Mouse (Mus musculus): ENCODE data around the gene Gm37240. TPM values are rescaled to one million over a fixed set of nuclear protein-coding genes. Genes with fewer than 3 reads are reported as not detected.

Gm37240 gene
- polyA plus RNA-seq, 1 experiment from 2014 or later = 13.4 TPM

- 75% methylated on average over 3 of the region's 3 CpGs for WGBS
- no peak overlapping the region for H3K4me3 ChIP-seq (ENCODE audit: low read depth, low read length)
- DNase-seq (ENCODE audit: low spot score) (no peak), ATAC-seq (ENCODE audit: low read depth) (no peak)
- H3K27me3 ChIP-seq (replicated peaks; ENCODE audit: control insufficient read depth, insufficient read depth, low read length) = no peaks in the 10 kb centered on the region
- H3K4me1 ChIP-seq (ENCODE audit: control insufficient read depth, insufficient read depth, low read length) = no peaks in the 10 kb centered on the region
- H3K9ac ChIP-seq (ENCODE audit: low read depth, low read length) = no peak overlapping the region
- no peak overlapping the region for H3K4me2 ChIP-seq (ENCODE audit: low read depth, low read length)
- H3K36me3 ChIP-seq (ENCODE audit: control insufficient read depth, insufficient read depth, low read length) = no peaks in the 10 kb centered on the region
- H3K9me3 ChIP-seq (ENCODE audit: control insufficient read depth, low read length) = no peaks in the 10 kb centered on the region
- H3K27ac ChIP-seq (replicated peaks; ENCODE audit: low read depth, low read length) = no peak overlapping the region
Measured at GRCm38 (mm10) chr3:85490204-85490603, 397.1 kb downstream of the Gm37240 start.

DNA sequence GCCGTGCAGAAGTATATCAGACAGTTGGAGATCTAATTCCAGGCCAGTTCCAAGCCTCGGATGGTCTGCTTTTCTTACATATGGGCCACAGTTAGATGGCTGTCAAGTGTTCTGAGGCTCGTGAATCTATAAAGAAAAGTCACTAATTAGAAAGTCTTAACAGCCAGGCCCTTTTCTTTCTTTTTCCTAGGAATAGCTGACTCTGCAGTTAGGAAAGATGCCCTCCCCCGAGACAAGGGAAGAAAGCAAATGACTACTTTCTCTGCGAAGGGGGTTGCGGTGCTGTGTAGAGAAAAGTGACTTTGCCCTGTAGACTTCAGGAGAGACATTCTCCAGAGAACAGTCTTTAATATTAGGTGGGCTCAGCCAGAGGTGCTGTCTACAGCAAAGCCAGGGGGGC, 399.9 kb downstream of the Gm37240 start:
- no peak overlapping the region for H3K9ac ChIP-seq (ENCODE audit: low read depth, low read length)
- H3K27ac ChIP-seq (replicated peaks; ENCODE audit: low read depth, low read length) = no peak overlapping the region
- no peaks in the 10 kb centered on the region for H3K9me3 ChIP-seq (ENCODE audit: control insufficient read depth, low read length)
- DNase-seq (ENCODE audit: low spot score) (no peak), ATAC-seq (ENCODE audit: low read depth) (no peak)
- H3K4me2 ChIP-seq (ENCODE audit: low read depth, low read length) = no peak overlapping the region
- H3K4me3 ChIP-seq (ENCODE audit: low read depth, low read length) = no peak overlapping the region
- H3K27me3 ChIP-seq (replicated peaks; ENCODE audit: control insufficient read depth, insufficient read depth, low read length) = no peaks in the 10 kb centered on the region
- H3K4me1 ChIP-seq (ENCODE audit: control insufficient read depth, insufficient read depth, low read length) = no peaks in the 10 kb centered on the region
- no peaks in the 10 kb centered on the region for H3K36me3 ChIP-seq (ENCODE audit: control insufficient read depth, insufficient read depth, low read length)
- 74% methylated on average over 6 of the region's 6 CpGs for WGBS

DNA sequence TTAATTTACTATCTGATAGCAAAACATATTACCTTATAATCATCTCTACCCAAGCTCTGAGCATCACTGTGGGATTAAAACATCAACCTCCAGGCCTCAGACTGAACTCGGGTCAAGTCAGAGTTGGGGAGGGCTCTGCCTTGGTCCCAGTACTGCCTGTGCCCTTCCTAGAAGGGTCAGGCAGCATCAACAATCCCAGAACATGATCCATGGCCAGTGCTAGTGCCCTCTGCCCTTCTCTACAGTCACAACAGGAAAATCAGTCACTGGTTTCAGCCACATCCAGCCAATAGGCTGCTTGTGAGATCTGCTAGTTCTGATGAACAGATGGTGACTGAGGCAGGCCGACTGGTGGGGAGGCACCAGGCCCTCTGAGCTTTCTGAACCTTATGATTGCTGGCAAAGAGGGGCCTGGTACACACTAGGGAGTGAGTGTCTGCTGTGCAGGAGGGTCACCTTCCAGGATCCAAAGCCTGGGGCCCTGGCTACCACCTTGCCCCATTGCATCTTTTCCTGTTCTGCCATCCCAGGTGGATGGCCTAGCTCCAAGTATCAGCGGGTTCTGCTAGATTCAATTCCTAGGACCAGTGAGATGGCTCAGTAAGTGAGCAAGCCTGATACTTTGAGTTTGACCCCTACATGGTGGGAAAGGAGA, 401.7 kb downstream of the Gm37240 start:
- Histone ChIP-seq H3K27ac (replicated peaks; ENCODE audit: low read depth, low read length) (no peak overlapping the region), H3K36me3 (ENCODE audit: control insufficient read depth, insufficient read depth, low read length) (no peaks in the 10 kb centered on the region), H3K9me3 (ENCODE audit: control insufficient read depth, low read length) (no peaks in the 10 kb centered on the region), H3K27me3 (replicated peaks; ENCODE audit: control insufficient read depth, insufficient read depth, low read length) (no peaks in the 10 kb centered on the region), H3K4me3 (ENCODE audit: low read depth, low read length) (no peak overlapping the region), H3K9ac (ENCODE audit: low read depth, low read length) (no peak overlapping the region), H3K4me2 (ENCODE audit: low read depth, low read length) (no peak overlapping the region), H3K4me1 (ENCODE audit: control insufficient read depth, insufficient read depth, low read length) (no peaks in the 10 kb centered on the region)
- ATAC-seq (ENCODE audit: low read depth) (no peak), DNase-seq (ENCODE audit: low spot score) (no peak)
- WGBS = 48% methylated on average over 3 of the region's 3 CpGs

GRCm38 (mm10) chr3:85482636-85483035, 404.7 kb downstream of the Gm37240 start:
- Histone ChIP-seq H3K27me3 (replicated peaks; ENCODE audit: control insufficient read depth, insufficient read depth, low read length) (no peaks in the 10 kb centered on the region), H3K27ac (replicated peaks; ENCODE audit: low read depth, low read length) (no peak overlapping the region), H3K4me2 (ENCODE audit: low read depth, low read length) (no peak overlapping the region), H3K4me1 (ENCODE audit: control insufficient read depth, insufficient read depth, low read length) (no peaks in the 10 kb centered on the region), H3K9me3 (ENCODE audit: control insufficient read depth, low read length) (no peaks in the 10 kb centered on the region), H3K9ac (ENCODE audit: low read depth, low read length) (no peak overlapping the region), H3K36me3 (ENCODE audit: control insufficient read depth, insufficient read depth, low read length) (no peaks in the 10 kb centered on the region), H3K4me3 (ENCODE audit: low read depth, low read length) (no peak overlapping the region)
- DNase-seq (ENCODE audit: low spot score) (peak; percentile 29), ATAC-seq (ENCODE audit: low read depth) (no peak)
- 54% methylated on average over 5 of the region's 5 CpGs for WGBS

DNA sequence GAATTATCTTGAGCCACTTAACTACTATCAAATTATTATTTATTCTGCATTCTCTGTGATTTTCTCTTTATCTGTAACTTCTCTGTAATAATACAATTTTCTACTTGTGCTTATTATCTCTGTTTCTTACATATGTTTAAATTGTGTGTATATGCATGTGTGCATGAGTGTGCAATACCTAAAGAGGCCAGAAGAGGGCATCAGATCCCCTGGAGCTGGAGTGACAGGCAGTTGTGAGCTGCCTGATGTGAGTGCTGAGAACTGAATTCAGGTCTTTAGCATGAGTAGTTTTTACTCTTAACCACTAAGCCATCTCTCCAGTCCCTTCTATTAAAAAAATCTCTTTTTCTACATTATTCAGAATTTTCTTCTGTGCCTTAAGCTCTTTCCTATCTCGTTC, 406.7 kb downstream of the Gm37240 start:
- no peak overlapping the region for H3K4me2 ChIP-seq (ENCODE audit: low read depth, low read length)
- ATAC-seq (ENCODE audit: low read depth) (no peak), DNase-seq (ENCODE audit: low spot score) (no peak)
- H3K27me3 ChIP-seq (replicated peaks; ENCODE audit: control insufficient read depth, insufficient read depth, low read length) = no peaks in the 10 kb centered on the region
- H3K4me1 ChIP-seq (ENCODE audit: control insufficient read depth, insufficient read depth, low read length) = no peaks in the 10 kb centered on the region
- no peaks in the 10 kb centered on the region for H3K9me3 ChIP-seq (ENCODE audit: control insufficient read depth, low read length)
- H3K9ac ChIP-seq (ENCODE audit: low read depth, low read length) = no peak overlapping the region
- no peak overlapping the region for H3K4me3 ChIP-seq (ENCODE audit: low read depth, low read length)
- 76% methylated on average over 1 of the region's 1 CpGs for WGBS
- H3K27ac ChIP-seq (replicated peaks; ENCODE audit: low read depth, low read length) = no peak overlapping the region
- H3K36me3 ChIP-seq (ENCODE audit: control insufficient read depth, insufficient read depth, low read length) = no peaks in the 10 kb centered on the region

GRCm38 (mm10) chr3:85478731-85479130, 408.6 kb downstream of the Gm37240 start:
- no peak for ATAC-seq (ENCODE audit: low read depth)
- Histone ChIP-seq H3K4me1 (ENCODE audit: control insufficient read depth, insufficient read depth, low read length) (no peaks in the 10 kb centered on the region), H3K27ac (replicated peaks; ENCODE audit: low read depth, low read length) (no peak overlapping the region), H3K36me3 (ENCODE audit: control insufficient read depth, insufficient read depth, low read length) (no peaks in the 10 kb centered on the region), H3K9ac (ENCODE audit: low read depth, low read length) (no peak overlapping the region), H3K4me2 (ENCODE audit: low read depth, low read length) (no peak overlapping the region), H3K9me3 (ENCODE audit: control insufficient read depth, low read length) (no peaks in the 10 kb centered on the region), H3K4me3 (ENCODE audit: low read depth, low read length) (no peak overlapping the region), H3K27me3 (replicated peaks; ENCODE audit: control insufficient read depth, insufficient read depth, low read length) (no peaks in the 10 kb centered on the region)
- no peak for DNase-seq (ENCODE audit: low spot score)
- 83% methylated on average over 8 of the region's 8 CpGs for WGBS

DNA sequence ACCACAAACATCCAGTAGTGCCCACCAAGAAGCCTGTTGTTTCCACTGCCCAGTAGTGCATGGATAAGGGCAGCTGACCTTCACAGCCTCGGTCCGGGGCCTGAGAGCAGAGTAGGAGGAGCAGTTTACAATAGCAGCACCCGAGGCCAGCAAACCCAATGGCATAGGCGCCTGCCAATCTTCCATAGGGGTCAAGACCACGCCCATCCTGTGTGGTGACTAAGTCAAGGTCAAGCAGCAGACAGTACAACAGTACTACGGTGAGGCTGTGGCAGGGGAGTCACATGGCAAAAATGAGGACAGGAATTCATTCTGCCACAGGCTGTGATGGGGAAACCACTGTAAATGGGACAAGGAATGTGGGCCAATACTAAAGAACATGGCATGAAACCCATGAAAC, 417.6 kb downstream of the Gm37240 start:
- Histone ChIP-seq H3K9ac (ENCODE audit: low read depth, low read length) (no peak overlapping the region), H3K36me3 (ENCODE audit: control insufficient read depth, insufficient read depth, low read length) (no peaks in the 10 kb centered on the region), H3K4me1 (ENCODE audit: control insufficient read depth, insufficient read depth, low read length) (no peaks in the 10 kb centered on the region), H3K27ac (replicated peaks; ENCODE audit: low read depth, low read length) (no peak overlapping the region), H3K4me2 (ENCODE audit: low read depth, low read length) (no peak overlapping the region), H3K27me3 (replicated peaks; ENCODE audit: control insufficient read depth, insufficient read depth, low read length) (no peaks in the 10 kb centered on the region), H3K9me3 (ENCODE audit: control insufficient read depth, low read length) (no peaks in the 10 kb centered on the region), H3K4me3 (ENCODE audit: low read depth, low read length) (no peak overlapping the region)
- WGBS = 74% methylated on average over 6 of the region's 6 CpGs
- ATAC-seq (ENCODE audit: low read depth) (no peak), DNase-seq (ENCODE audit: low spot score) (no peak)

- Histone ChIP-seq H3K9ac (ENCODE audit: low read depth, low read length) (no peak overlapping the region), H3K9me3 (ENCODE audit: control insufficient read depth, low read length) (no peaks in the 10 kb centered on the region), H3K27ac (replicated peaks; ENCODE audit: low read depth, low read length) (no peak overlapping the region), H3K27me3 (replicated peaks; ENCODE audit: control insufficient read depth, insufficient read depth, low read length) (no peaks in the 10 kb centered on the region), H3K4me1 (ENCODE audit: control insufficient read depth, insufficient read depth, low read length) (no peaks in the 10 kb centered on the region), H3K36me3 (ENCODE audit: control insufficient read depth, insufficient read depth, low read length) (no peaks in the 10 kb centered on the region), H3K4me3 (ENCODE audit: low read depth, low read length) (no peak overlapping the region), H3K4me2 (ENCODE audit: low read depth, low read length) (no peak overlapping the region)
- WGBS = 85% methylated on average over 2 of the region's 2 CpGs
- DNase-seq (ENCODE audit: low spot score) (no peak), ATAC-seq (ENCODE audit: low read depth) (no peak)
Measured at GRCm38 (mm10) chr3:85468995-85469394, 418.3 kb downstream of the Gm37240 start.

GRCm38 (mm10) chr3:85465283-85466025, 421.9 kb downstream of the Gm37240 start:
- no peaks in the 10 kb centered on the region for H3K36me3 ChIP-seq (ENCODE audit: control insufficient read depth, insufficient read depth, low read length)
- H3K27ac ChIP-seq (replicated peaks; ENCODE audit: low read depth, low read length) = no peak overlapping the region
- H3K4me3 ChIP-seq (ENCODE audit: low read depth, low read length) = no peak overlapping the region
- H3K9me3 ChIP-seq (ENCODE audit: control insufficient read depth, low read length) = no peaks in the 10 kb centered on the region
- no peak overlapping the region for H3K4me2 ChIP-seq (ENCODE audit: low read depth, low read length)
- WGBS = 81% methylated on average over 10 of the region's 10 CpGs
- no peak overlapping the region for H3K9ac ChIP-seq (ENCODE audit: low read depth, low read length)
- ATAC-seq (ENCODE audit: low read depth) (no peak), DNase-seq (ENCODE audit: low spot score) (no peak)
- H3K27me3 ChIP-seq (replicated peaks; ENCODE audit: control insufficient read depth, insufficient read depth, low read length) = no peaks in the 10 kb centered on the region
- no peaks in the 10 kb centered on the region for H3K4me1 ChIP-seq (ENCODE audit: control insufficient read depth, insufficient read depth, low read length)
